Mouse (Mus musculus) hindbrain, embryonic 10.5 days (tissue): Measurements from ENCODE around the gene Acap3. TPM values are rescaled to one million over a fixed set of nuclear protein-coding genes. Genes with fewer than 3 reads are reported as not detected.

ENCODE experiments used
- DNase-seq: peaks from one replicate; pipeline ENCODE4 v3.0.0-alpha.2; 2017; ENCODE audit warnings: low spot score
- H3K27ac ChIP-seq: fragments of 300-500 bp; sonication (generic); 2 replicates; pipeline ENCODE4 v1.5.1; 2016; ENCODE audit warnings: mild to moderate bottlenecking, moderate library complexity
- H3K27me3 ChIP-seq: fragments of 300-500 bp; sonication (generic); 2 replicates; pipeline ENCODE4 v1.6.1; 2016; ENCODE audit warnings: mild to moderate bottlenecking; ENCODE audit not compliant: poor library complexity, insufficient read depth, severe bottlenecking
- H3K36me3 ChIP-seq: fragments of 300-500 bp; sonication (generic); 2 replicates; pipeline ENCODE4 v1.6.1; 2016; ENCODE audit warnings: mild to moderate bottlenecking, moderate library complexity
- H3K4me1 ChIP-seq: fragments of 300-500 bp; sonication (generic); replicated peaks from 2 replicates; pipeline ENCODE4 v1.6.1; 2016; ENCODE audit warnings: mild to moderate bottlenecking
- H3K4me3 ChIP-seq: fragments of 300-500 bp; sonication (generic); 2 replicates; pipeline ENCODE4 v1.5.1; 2016; ENCODE audit warnings: mild to moderate bottlenecking, moderate library complexity
- H3K9me3 ChIP-seq: fragments of 300-500 bp; sonication (generic); 2 replicates; pipeline ENCODE4 v1.6.1; 2016; ENCODE audit warnings: mild to moderate bottlenecking, moderate library complexity
- WGBS: fragments of 180-500 bp; shearing (Covaris S2); methylation state at CpG from one replicate; pipeline ENCODE4 v1.1.7; 2016; 5-methylcytosine and 5-hydroxymethylcytosine counted together
- polyA plus RNA-seq: library from polyadenylated mRNA; unstranded; fragments of >200 nt; fragmentation: Nextera tagmentation; extraction: Ambion mirVana; gene quantifications from 2 replicates; pipeline ENCODE4 v1.2.1, GENCODE M21; 2016

The Acap3 gene
- polyA plus RNA-seq, 1 experiment from 2014 or later = 41.4 TPM

DNA sequence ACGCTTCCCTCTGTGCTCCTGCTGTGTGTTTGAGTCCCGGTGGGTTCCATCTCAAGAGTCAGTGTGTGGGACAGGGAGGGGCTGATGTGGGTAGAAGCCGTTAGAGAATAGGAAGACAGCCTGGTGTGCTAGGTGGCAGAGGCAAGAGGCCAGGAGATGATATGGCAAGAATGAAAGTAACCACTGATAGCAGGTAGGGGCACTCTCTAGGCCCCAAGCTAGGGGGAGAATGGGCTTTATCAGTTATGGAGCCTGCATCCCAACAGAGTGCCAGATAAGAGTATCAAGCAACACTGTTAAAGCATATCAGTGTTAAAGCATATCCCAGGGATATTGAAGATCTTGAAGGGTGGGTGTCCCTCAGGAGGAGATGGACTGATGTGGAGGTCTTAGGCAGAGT lies 34.7 kb upstream of the Acap3 start:
- H3K27me3 ChIP-seq = no peaks in the 10 kb centered on the region
- no peak overlapping the region for H3K4me3 ChIP-seq
- H3K4me1 ChIP-seq = no peaks in the 10 kb centered on the region
- no peaks in the 10 kb centered on the region for H3K9me3 ChIP-seq
- 84% methylated on average over 3 of the region's 3 CpGs for WGBS
- H3K36me3 ChIP-seq = peaks cover 96% of the 10 kb centered on the region
- H3K27ac ChIP-seq = no peak overlapping the region
- no peak for DNase-seq

GRCm38 (mm10) chr4:155859318-155859717 lies 32.3 kb upstream of the Acap3 start:
- Histone ChIP-seq H3K27me3 (no peaks in the 10 kb centered on the region), H3K4me1 (no peaks in the 10 kb centered on the region), H3K9me3 (no peaks in the 10 kb centered on the region), H3K4me3 (no peak overlapping the region), H3K36me3 (peaks cover 84% of the 10 kb centered on the region), H3K27ac (no peak overlapping the region)
- WGBS = 28% methylated on average over 13 of the region's 13 CpGs
- DNase-seq = peak; percentile 82

GRCm38 (mm10) chr4:155861787-155862186 lies 29.8 kb upstream of the Acap3 start:
- no peak for DNase-seq
- Histone ChIP-seq H3K9me3 (no peaks in the 10 kb centered on the region), H3K4me1 (no peaks in the 10 kb centered on the region), H3K27me3 (no peaks in the 10 kb centered on the region), H3K27ac (no peak overlapping the region), H3K4me3 (no peak overlapping the region), H3K36me3 (peaks cover 84% of the 10 kb centered on the region)
- 95% methylated on average over 7 of the region's 7 CpGs for WGBS

GRCm38 (mm10) chr4:155863001-155863400 lies 28.6 kb upstream of the Acap3 start, which contains the start of gene Tas1r3:
Gene Tas1r3, minus strand, starts transcription at chr4:155863362.
- Histone ChIP-seq H3K9me3 (no peaks in the 10 kb centered on the region), H3K36me3 (peaks cover 75% of the 10 kb centered on the region), H3K4me1 (peaks cover 1% of the 10 kb centered on the region; the same call in 1 of the 2 replicates), H3K27ac (no peak within 1 kb of the TSS), H3K27me3 (no peaks in the 10 kb centered on the region), H3K4me3 (no peak within 1 kb of the TSS)
- DNase-seq = no peak
- 84% methylated on average over 5 of the region's 5 CpGs for WGBS

GRCm38 (mm10) chr4:155868614-155869298 lies 22.9 kb upstream of the Acap3 start:
- DNase-seq = no peak
- Histone ChIP-seq H3K4me3 (peak overlapping the region; percentile 87), H3K27ac (peak overlapping the region; percentile 91), H3K9me3 (no peaks in the 10 kb centered on the region), H3K36me3 (peaks cover 58% of the 10 kb centered on the region), H3K27me3 (no peaks in the 10 kb centered on the region), H3K4me1 (peaks cover 28% of the 10 kb centered on the region)
- 10% methylated on average over 22 of the region's 22 CpGs for WGBS

DNA sequence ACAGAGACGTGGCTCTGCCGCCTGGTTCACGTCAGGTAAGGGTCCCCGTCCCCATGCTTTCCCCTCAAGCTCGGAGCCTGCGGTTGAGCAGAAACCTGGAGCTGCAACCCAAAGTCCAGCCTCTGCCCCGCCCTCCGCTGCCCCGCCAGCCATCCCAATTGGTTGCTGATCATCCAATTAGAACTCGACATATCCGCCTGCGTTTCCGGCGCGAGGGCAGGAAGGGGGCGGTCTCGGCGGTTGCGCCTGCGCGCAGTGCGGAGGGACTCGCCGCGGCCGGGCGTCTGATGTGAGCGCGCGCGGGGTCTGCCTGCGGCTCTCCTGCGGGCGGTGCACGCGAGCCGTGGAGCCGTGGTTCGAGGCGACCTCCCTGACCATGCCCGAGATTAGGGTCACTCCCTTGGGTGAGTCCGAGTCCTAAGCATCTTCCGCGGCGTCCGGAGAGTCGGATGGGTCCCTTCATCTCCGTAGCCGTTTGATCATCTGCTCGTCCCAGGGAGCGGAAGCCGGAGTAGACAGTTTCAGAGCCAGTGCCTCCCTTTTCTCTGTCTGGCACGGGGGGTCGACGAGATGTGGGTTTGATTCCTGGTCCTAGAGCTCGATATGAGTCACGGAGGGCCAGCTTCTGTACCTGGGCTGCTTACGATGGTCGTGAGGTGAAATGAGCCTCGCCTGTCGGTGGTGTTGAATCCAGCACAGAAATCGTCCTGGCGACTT lies 22.1 kb upstream of the Acap3 start, which contains the start of the genes Cptp and Ints11:
TSS of gene Cptp (minus strand) at position 124 of the 717 bp plus-strand sequence.
TSS of gene Ints11 (plus strand) at position 230 of the 717 bp plus-strand sequence.
- peak within 1 kb of the TSS; percentile 87 for H3K4me3 ChIP-seq
- under 1% methylated on average over 63 of the region's 63 CpGs for WGBS
- peak; percentile 97 for DNase-seq
- H3K4me1 ChIP-seq = peaks cover 28% of the 10 kb centered on the region
- no peaks in the 10 kb centered on the region for H3K27me3 ChIP-seq
- no peaks in the 10 kb centered on the region for H3K9me3 ChIP-seq
- H3K27ac ChIP-seq = peak within 1 kb of the TSS; percentile 91
- peaks cover 63% of the 10 kb centered on the region for H3K36me3 ChIP-seq

DNA sequence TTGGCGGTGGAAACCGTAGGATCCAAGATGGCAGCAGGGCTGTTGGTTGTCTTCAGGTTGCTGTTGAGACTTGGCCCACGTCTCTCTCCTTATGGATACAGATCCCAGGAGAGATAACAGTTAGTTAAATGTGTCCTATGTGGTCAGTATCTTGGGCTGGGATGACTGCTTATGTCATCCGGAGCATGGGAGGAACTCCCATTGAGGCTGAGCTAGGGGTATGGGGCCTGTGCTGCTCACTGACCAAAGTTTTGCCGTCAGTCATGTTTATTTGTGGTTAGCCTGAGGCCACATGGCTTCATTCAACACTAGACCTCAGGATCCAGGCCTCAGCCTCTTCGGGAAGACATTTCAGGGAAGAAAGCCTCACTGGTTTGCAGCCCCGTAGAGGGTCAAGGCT lies 20.2 kb upstream of the Acap3 start:
- Histone ChIP-seq H3K9me3 (no peaks in the 10 kb centered on the region), H3K36me3 (peaks cover 62% of the 10 kb centered on the region), H3K27ac (no peak overlapping the region), H3K4me1 (peaks cover 28% of the 10 kb centered on the region), H3K27me3 (no peaks in the 10 kb centered on the region), H3K4me3 (no peak overlapping the region)
- no peak for DNase-seq
- 93% methylated on average over 7 of the region's 7 CpGs for WGBS

DNA sequence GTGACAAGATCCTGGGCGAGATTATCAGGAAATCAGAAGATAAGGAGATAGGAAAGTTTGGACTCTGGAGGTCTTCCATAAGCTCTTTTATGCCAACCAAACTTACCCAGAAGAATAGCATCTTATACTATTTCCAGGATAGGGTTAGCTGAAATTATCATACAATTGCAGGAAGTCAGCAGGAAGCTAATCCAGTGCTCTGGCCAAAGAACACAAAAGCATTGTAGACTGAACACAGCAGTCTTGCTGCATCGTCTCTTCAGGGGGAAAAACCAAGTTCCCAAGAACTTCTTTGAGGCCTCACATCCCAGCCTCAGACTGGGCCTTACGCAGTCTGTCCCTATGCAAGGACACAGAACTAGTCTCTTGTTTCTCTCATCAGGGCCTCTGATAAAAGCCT lies 8.0 kb upstream of the Acap3 start:
- H3K36me3 ChIP-seq = peaks cover 89% of the 10 kb centered on the region
- H3K27ac ChIP-seq = no peak overlapping the region
- H3K27me3 ChIP-seq = no peaks in the 10 kb centered on the region
- H3K4me3 ChIP-seq = no peak overlapping the region
- DNase-seq = no peak
- H3K4me1 ChIP-seq = no peaks in the 10 kb centered on the region
- WGBS = 90% methylated on average over 3 of the region's 3 CpGs
- H3K9me3 ChIP-seq = no peaks in the 10 kb centered on the region

DNA sequence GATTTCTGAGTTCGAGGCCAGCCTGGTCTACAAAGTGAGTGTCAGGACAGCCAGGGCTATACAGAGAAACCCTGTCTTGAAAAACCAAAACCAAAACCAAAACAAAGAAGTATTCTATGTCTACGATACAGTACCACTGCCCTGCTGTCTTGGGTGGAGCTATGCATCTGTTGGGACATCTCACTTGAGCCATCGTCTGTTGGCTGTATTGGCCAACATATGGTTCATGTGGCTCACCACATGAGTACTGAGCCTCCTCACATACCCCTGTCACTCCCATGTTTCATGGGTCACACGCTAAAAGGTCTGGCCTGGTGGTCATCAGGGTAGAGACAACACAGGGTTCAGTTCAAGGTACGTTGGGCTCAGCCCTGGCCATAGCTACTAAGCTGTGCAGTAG lies 5.3 kb upstream of the Acap3 start:
- Histone ChIP-seq H3K36me3 (peaks cover 83% of the 10 kb centered on the region), H3K27ac (no peak overlapping the region), H3K4me3 (no peak overlapping the region), H3K9me3 (no peaks in the 10 kb centered on the region), H3K4me1 (peaks cover 18% of the 10 kb centered on the region), H3K27me3 (no peaks in the 10 kb centered on the region)
- DNase-seq = no peak
- WGBS = 94% methylated on average over 5 of the region's 5 CpGs

DNA sequence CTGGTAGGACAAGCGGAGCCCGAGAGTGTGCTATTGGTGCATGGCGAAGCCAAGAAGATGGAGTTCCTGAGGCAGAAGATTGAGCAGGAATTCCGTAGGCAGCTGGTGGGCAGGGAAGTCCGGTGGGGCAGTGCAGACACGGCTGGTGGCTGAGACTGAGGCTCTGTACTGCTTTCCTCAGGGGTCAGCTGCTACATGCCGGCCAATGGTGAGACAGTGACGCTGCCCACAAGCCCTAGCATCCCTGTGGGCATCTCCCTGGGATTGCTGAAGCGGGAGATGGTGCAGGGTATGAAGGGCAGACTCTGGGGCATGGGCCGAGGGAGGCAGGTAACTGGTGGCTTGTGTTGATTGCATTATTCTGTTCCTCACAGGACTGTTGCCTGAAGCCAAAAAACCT lies 3.9 kb upstream of the Acap3 start:
- Histone ChIP-seq H3K27ac (no peak overlapping the region), H3K9me3 (no peaks in the 10 kb centered on the region), H3K4me3 (no peak overlapping the region), H3K27me3 (no peaks in the 10 kb centered on the region), H3K36me3 (peaks cover 75% of the 10 kb centered on the region), H3K4me1 (peaks cover 21% of the 10 kb centered on the region)
- DNase-seq = no peak
- WGBS = 92% methylated on average over 10 of the region's 10 CpGs

- DNase-seq = no peak
- 96% methylated on average over 9 of the region's 9 CpGs for WGBS
- no peak overlapping the region for H3K27ac ChIP-seq
- no peak overlapping the region for H3K4me3 ChIP-seq
- no peaks in the 10 kb centered on the region for H3K27me3 ChIP-seq
- H3K4me1 ChIP-seq = peaks cover 26% of the 10 kb centered on the region
- no peaks in the 10 kb centered on the region for H3K9me3 ChIP-seq
- peaks cover 71% of the 10 kb centered on the region for H3K36me3 ChIP-seq
Measured at GRCm38 (mm10) chr4:155888181-155888580, 3.4 kb upstream of the Acap3 start.

DNA sequence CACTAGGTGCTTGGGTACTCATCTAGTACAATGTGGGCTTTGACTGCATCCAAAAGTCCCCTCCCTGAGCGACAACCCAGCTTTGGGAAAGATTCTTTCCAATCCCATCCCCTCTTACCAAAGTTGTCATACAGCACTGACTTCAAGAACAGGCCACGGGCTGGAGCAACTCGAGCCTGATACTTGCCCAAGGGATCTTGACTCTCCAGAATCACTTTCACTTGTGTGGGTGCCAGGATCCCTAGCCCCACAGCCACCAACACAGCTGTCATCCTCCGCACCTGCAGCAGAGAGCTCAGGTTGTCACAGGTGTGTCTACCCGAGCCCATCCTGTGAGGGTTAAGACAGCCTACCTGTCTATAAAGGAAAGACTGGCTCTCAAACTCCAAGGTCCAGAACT lies 2.3 kb upstream of the Acap3 start:
- no peak overlapping the region for H3K4me3 ChIP-seq
- H3K27ac ChIP-seq = no peak overlapping the region
- H3K4me1 ChIP-seq = peaks cover 37% of the 10 kb centered on the region
- H3K36me3 ChIP-seq = peaks cover 60% of the 10 kb centered on the region
- WGBS = 89% methylated on average over 5 of the region's 5 CpGs
- DNase-seq = no peak
- H3K27me3 ChIP-seq = no peaks in the 10 kb centered on the region
- H3K9me3 ChIP-seq = no peaks in the 10 kb centered on the region

DNA sequence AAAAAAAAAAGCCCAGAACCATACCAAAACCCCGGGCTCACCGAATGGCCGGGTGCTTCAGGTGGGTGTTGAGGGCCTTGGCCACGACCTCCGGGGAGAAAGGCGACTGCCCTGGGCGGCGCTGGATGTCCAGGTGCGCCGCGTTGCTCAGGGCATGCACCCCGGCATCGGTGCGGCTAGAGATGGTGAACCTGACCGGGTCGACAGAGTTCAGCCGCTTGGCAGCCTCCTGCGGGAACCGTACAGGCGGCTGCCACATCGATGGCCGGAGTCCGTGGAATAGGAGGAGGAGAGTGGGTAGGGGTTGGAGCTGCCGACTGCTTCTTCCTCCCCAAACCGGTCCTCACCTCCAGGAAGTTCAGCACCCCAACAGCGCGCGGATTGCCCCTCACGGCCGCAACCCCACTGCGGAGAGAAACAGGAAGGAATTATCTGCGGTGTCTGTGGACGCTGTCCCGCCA lies 581 bp upstream of the Acap3 start:
- H3K4me3 ChIP-seq = peak overlapping the region; percentile 69
- H3K27ac ChIP-seq = peak overlapping the region; percentile 96
- under 1% methylated on average over 34 of the region's 34 CpGs for WGBS
- DNase-seq = no peak
- no peaks in the 10 kb centered on the region for H3K27me3 ChIP-seq
- H3K9me3 ChIP-seq = no peaks in the 10 kb centered on the region
- H3K36me3 ChIP-seq = peaks cover 48% of the 10 kb centered on the region
- H3K4me1 ChIP-seq = peaks cover 51% of the 10 kb centered on the region
